ENCODE assay signal across 24 mouse cellular contexts in genomic region chr17:12658784-12659183, GRCm38 (mm10). TPM values are rescaled to one million over a fixed set of nuclear protein-coding genes. Genes with fewer than 3 reads are reported as not detected.
A peak's percentile ranks its signal among the peaks of the same experiment; 100 is the strongest.
DNase-seq lines count a peak whose midpoint lies in the region; ATAC-seq and TF ChIP-seq lines count a peak whose summit lies in the region.
"Had no signal": no experiment of that assay in that cellular context is flagged by ENCODE, and none has a peak within 500 bp of the region (broad histone marks: within the 10 kb centered on the region; RNA-seq: fewer than 3 reads in every experiment).

No protein-coding gene starts in this region.

- DNase-seq in heart, adult 11 months: peak; percentile 61
- no peak for DNase-seq in heart, adult 18-20 months
- DNase-seq in liver, adult 2 months (ENCODE audit: extremely low read depth, low read depth, low spot score): peak; percentile 82
- no peak for DNase-seq in liver, postnatal 0 days
- no peak for DNase-seq in liver
- DNase-seq: adrenal gland, adult 2 months; adrenal gland, adult 8-10 months; adrenal gland, postnatal 10 days; adrenal gland, postnatal 14 days; adrenal gland, postnatal 25 days; adrenal gland, postnatal 36 days; B cell, adult 2 months; cerebellum, adult 11 months; cerebellum, adult 11-12 months had no signal

- H3K9me3 ChIP-seq in intestine, postnatal 0 days (ENCODE audit: control insufficient read depth): no peaks in the 10 kb centered on the region
- no peaks in the 10 kb centered on the region for H3K9me3 ChIP-seq in intestine, embryonic 16.5 days (ENCODE audit: control insufficient read depth, low read length)
- H3K9me3 ChIP-seq in liver, embryonic 12.5 days (replicated peaks): no peaks in the 10 kb centered on the region
- no peaks in the 10 kb centered on the region for H3K9me3 ChIP-seq in liver, postnatal 0 days (ENCODE audit: low read length)
- H3K9me3 ChIP-seq: G1E had no signal

- H3K4me2 ChIP-seq in intestine, postnatal 0 days (replicated peaks; ENCODE audit: low read depth): no peak overlapping the region
- no peak overlapping the region for H3K4me2 ChIP-seq in intestine, embryonic 16.5 days (ENCODE audit: low read depth, low read length)
- H3K4me2 ChIP-seq in liver, embryonic 12.5 days: no peak overlapping the region
- H3K4me2 ChIP-seq in liver, postnatal 0 days (ENCODE audit: low read depth, low read length): no peak overlapping the region

- no peak overlapping the region for H3K4me3 ChIP-seq in intestine, postnatal 0 days (ENCODE audit: low read depth, low read length)
- no peak overlapping the region for H3K4me3 ChIP-seq in intestine, embryonic 16.5 days (ENCODE audit: low read length)
- H3K4me3 ChIP-seq in liver, adult 2 months (ENCODE audit: insufficient read depth, low read depth, low read length): no peak overlapping the region
- H3K4me3 ChIP-seq in liver, embryonic 12.5 days: no peak overlapping the region
- H3K4me3 ChIP-seq in liver, postnatal 0 days (ENCODE audit: low read depth, low read length): no peak overlapping the region

- TF ChIP-seq EP300 in liver, postnatal 0 days (IDR thresholded peaks at IDR 0.05; ENCODE audit: low read depth): no peak

- ATAC-seq in intestine, postnatal 0 days: 0 out of 2 replicates have a peak, but pooled peaks have one; percentile 6
- no peak for ATAC-seq in intestine, embryonic 16.5 days
- ATAC-seq in liver, embryonic 12.5 days: no peak
- peak; percentile 43 for ATAC-seq in liver, postnatal 0 days
- ATAC-seq: activated CD4-positive, CD25-positive, alpha-beta regulatory T cell, adult 4 months; CD4-positive, CD25-positive, alpha-beta regulatory T cell, adult 4 months; Patski had no signal

- H3K27me3 ChIP-seq in intestine, postnatal 0 days (replicated peaks; ENCODE audit: control insufficient read depth, insufficient read depth, low read length): no peaks in the 10 kb centered on the region
- no peaks in the 10 kb centered on the region for H3K27me3 ChIP-seq in intestine, embryonic 16.5 days (replicated peaks; ENCODE audit: control insufficient read depth, insufficient read depth, low read length)
- H3K27me3 ChIP-seq in liver, adult 2 months (ENCODE audit: control insufficient read depth, insufficient read depth, low read length): no peaks in the 10 kb centered on the region
- peaks cover 31% of the 10 kb centered on the region for H3K27me3 ChIP-seq in liver, embryonic 12.5 days (replicated peaks)
- no peaks in the 10 kb centered on the region for H3K27me3 ChIP-seq in liver, postnatal 0 days (ENCODE audit: insufficient read depth, low read length)

- no peak for TF ChIP-seq CTCF in intestine, postnatal 0 days (IDR thresholded peaks at IDR 0.05; ENCODE audit: low read depth)
- TF ChIP-seq CTCF in liver, adult 2 months (IDR thresholded peaks at IDR 0.05; ENCODE audit: low read depth, low read length): no peak
- TF ChIP-seq CTCF in liver, postnatal 0 days (IDR thresholded peaks at IDR 0.05; ENCODE audit: low read depth): no peak

- H3K36me3 ChIP-seq in intestine, postnatal 0 days (ENCODE audit: control insufficient read depth, insufficient read depth): no peaks in the 10 kb centered on the region; the same call in 1 of the 2 replicates
- no peaks in the 10 kb centered on the region for H3K36me3 ChIP-seq in intestine, embryonic 16.5 days (ENCODE audit: control insufficient read depth, insufficient read depth, low read length)
- H3K36me3 ChIP-seq in liver, adult 2 months (ENCODE audit: control insufficient read depth, insufficient read depth, low read length): peaks cover 37% of the 10 kb centered on the region
- no peaks in the 10 kb centered on the region for H3K36me3 ChIP-seq in liver, embryonic 12.5 days
- no peaks in the 10 kb centered on the region for H3K36me3 ChIP-seq in liver, postnatal 0 days (replicated peaks; ENCODE audit: insufficient read depth, low read length)
- H3K36me3 ChIP-seq: G1E had no signal

- no peaks in the 10 kb centered on the region for H3K79me2 ChIP-seq in liver, adult 2 months (ENCODE audit: control insufficient read depth, insufficient read depth, low read length)

- H3K9ac ChIP-seq in intestine, postnatal 0 days (ENCODE audit: low read depth, low read length): no peak overlapping the region
- no peak overlapping the region for H3K9ac ChIP-seq in intestine, embryonic 16.5 days (ENCODE audit: low read depth, low read length)
- no peak overlapping the region for H3K9ac ChIP-seq in liver, adult 2 months (ENCODE audit: low read depth, low read length)
- no peak overlapping the region for H3K9ac ChIP-seq in liver, embryonic 12.5 days
- no peak overlapping the region for H3K9ac ChIP-seq in liver, postnatal 0 days (replicated peaks)

- TF ChIP-seq POLR2A in liver, adult 2 months (IDR thresholded peaks at IDR 0.05; ENCODE audit: extremely low read depth, insufficient read depth, low read length): no peak

- no peak overlapping the region for H3K27ac ChIP-seq in intestine, postnatal 0 days (ENCODE audit: low read depth, low read length)
- H3K27ac ChIP-seq in intestine, embryonic 16.5 days (ENCODE audit: low read length): no peak overlapping the region
- peak overlapping the region; percentile 39; the same call in 1 of the 2 replicates for H3K27ac ChIP-seq in liver, adult 2 months (replicated peaks; ENCODE audit: insufficient read depth, low read depth, low read length)
- H3K27ac ChIP-seq in liver, embryonic 12.5 days: no peak overlapping the region
- no peak overlapping the region for H3K27ac ChIP-seq in liver, postnatal 0 days (ENCODE audit: low read depth)

- no peaks in the 10 kb centered on the region for H3K4me1 ChIP-seq in intestine, postnatal 0 days (replicated peaks; ENCODE audit: control insufficient read depth, insufficient read depth, low read length)
- no peaks in the 10 kb centered on the region for H3K4me1 ChIP-seq in intestine, embryonic 16.5 days (ENCODE audit: control insufficient read depth, insufficient read depth, low read length)
- H3K4me1 ChIP-seq in liver, adult 2 months (ENCODE audit: control insufficient read depth, insufficient read depth, low read length): peaks cover 18% of the 10 kb centered on the region
- H3K4me1 ChIP-seq in liver, embryonic 12.5 days: no peaks in the 10 kb centered on the region
- H3K4me1 ChIP-seq in liver, postnatal 0 days (ENCODE audit: insufficient read depth): peaks cover 3% of the 10 kb centered on the region; the same call in 1 of the 2 replicates

- WGBS in intestine, postnatal 0 days: 78% methylated on average over 7 of the region's 7 CpGs
- WGBS in intestine, embryonic 16.5 days: 81% methylated on average over 7 of the region's 7 CpGs
- WGBS in liver, adult 2 months: 26% methylated on average over 7 of the region's 7 CpGs
- WGBS in liver, embryonic 12.5 days (ENCODE audit: insufficient replicate concordance): 64% methylated on average over 7 of the region's 7 CpGs
- 63% methylated on average over 7 of the region's 7 CpGs for WGBS in liver, postnatal 0 days (ENCODE audit: insufficient replicate concordance)

RNA-seq across cellular contexts. Expression of gene Slc22a1, which starts 16.8 kb away (rescaled TPM):
- total RNA-seq in heart, adult 18-20 months (2021): 10 to 100 TPM; 12.1 to 17.8 TPM
- 2.1 and 3.1 TPM in 2 replicates for polyA plus RNA-seq in intestine, postnatal 0 days (2015; fragmentation: Nextera tagmentation; extraction: Ambion mirVana)
- 0.31 and 0.32 TPM in 2 replicates for polyA plus RNA-seq in intestine, embryonic 16.5 days (2015; fragmentation: Nextera tagmentation; extraction: Ambion mirVana)
- total RNA-seq in liver, adult 2 months (2014; rRNA removed): 311 and 487 TPM in 2 replicates
- 527 and 571 TPM in 2 replicates for polyA plus RNA-seq in liver, adult 2 months (2012; rRNA removed)
- polyA plus RNA-seq in liver, embryonic 12.5 days (2016; fragmentation: Nextera tagmentation; extraction: Ambion mirVana): not detected in 2 replicates
- 6.1 and 11.7 TPM in 2 replicates for polyA plus RNA-seq in liver, postnatal 0 days (2015; fragmentation: Nextera tagmentation; extraction: Ambion mirVana)
- total RNA-seq: adrenal gland, postnatal 25 days; G1E; MEL had no signal
- polyA plus RNA-seq: brain, embryonic 14.5 days; C2C12; CD4-positive, CD25-positive, alpha-beta regulatory T cell, adult 4 months; Patski had no signal

Comparison
In these comparisons a context has a peak if more than half of its experiments do, and no peak if none do; other contexts are left out.
1. DNase-seq: peak in heart, adult 11 months (single experiment) and liver, adult 2 months (single experiment); none in heart, adult 18-20 months (0 of 2), liver, postnatal 0 days (single experiment) and liver (single experiment).
2. ATAC-seq: peak in intestine, postnatal 0 days (single experiment) and liver, postnatal 0 days (single experiment); none in intestine, embryonic 16.5 days (single experiment) and liver, embryonic 12.5 days (single experiment).
3. RNA of gene Slc22a1, which starts 16.8 kb away (polyA plus RNA-seq): 527 to 571 TPM in liver, adult 2 months; 6.1 to 11.7 TPM in liver, postnatal 0 days, 2.1 to 3.1 TPM in intestine, postnatal 0 days, 0.31 to 0.32 TPM in intestine, embryonic 16.5 days and not detected in liver, embryonic 12.5 days; every median in the first group is over 10 times any median in the second.